Mouse (Mus musculus) C2C12 (cell line): ENCODE data around the gene Gm13697.
"Not testable (repeated sequence)": the region's sequence is repeated elsewhere in the genome, so short reads cannot be mapped to it uniquely, and the experiment has no call there.

Experiments used
- CTCF ChIP-seq: IDR thresholded peaks from one replicate; pipeline ENCODE4 v1.5.1; 2011; ENCODE audit not compliant: control insufficient read depth, insufficient read depth, insufficient read length
- FOSL1 ChIP-seq: IDR thresholded peaks from one replicate; pipeline ENCODE4 v1.8.0; 2011; ENCODE audit warnings: mild to moderate bottlenecking, low read length; ENCODE audit not compliant: poor library complexity, insufficient read depth, severe bottlenecking
- MAX ChIP-seq: IDR thresholded peaks from one replicate; pipeline ENCODE4 v1.6.1; 2011; ENCODE audit warnings: mild to moderate bottlenecking, control low read depth
- MYOD1 ChIP-seq: IDR thresholded peaks from one replicate; pipeline ENCODE4 v1.6.1; 2011; ENCODE audit warnings: low read depth; ENCODE audit not compliant: control insufficient read depth, insufficient read length
- MYOG ChIP-seq: IDR thresholded peaks from one replicate; pipeline ENCODE4 v1.6.1; 2011; ENCODE audit not compliant: control insufficient read depth, insufficient read length; ENCODE audit errors: extremely low read depth
- USF1 ChIP-seq: IDR thresholded peaks from one replicate; pipeline ENCODE4 v1.6.1; 2011; ENCODE audit warnings: low read depth, mild to moderate bottlenecking, control low read depth, moderate library complexity

GRCm38 (mm10) chr2:83967013-83967412 lies 17.5 kb upstream of the Gm13697 start, which contains the start of gene Gm13695:
- not testable (repeated sequence) for TF ChIP-seq CTCF, MAX, MYOG, MYOD1, FOSL1, USF1
